Mouse (Mus musculus): ENCODE data around the gene Usp3. TPM values are rescaled to one million over a fixed set of nuclear protein-coding genes. Genes with fewer than 3 reads are reported as not detected.

The Usp3 gene
- 145 TPM for polyA plus RNA-seq (2014; fragmentation: Illumina TruSeq; extraction: RNeasy Lipid Tissue Mini Kit (QIAGEN cat#74804); ENCODE audit: low read depth, low replicate concordance)

DNA sequence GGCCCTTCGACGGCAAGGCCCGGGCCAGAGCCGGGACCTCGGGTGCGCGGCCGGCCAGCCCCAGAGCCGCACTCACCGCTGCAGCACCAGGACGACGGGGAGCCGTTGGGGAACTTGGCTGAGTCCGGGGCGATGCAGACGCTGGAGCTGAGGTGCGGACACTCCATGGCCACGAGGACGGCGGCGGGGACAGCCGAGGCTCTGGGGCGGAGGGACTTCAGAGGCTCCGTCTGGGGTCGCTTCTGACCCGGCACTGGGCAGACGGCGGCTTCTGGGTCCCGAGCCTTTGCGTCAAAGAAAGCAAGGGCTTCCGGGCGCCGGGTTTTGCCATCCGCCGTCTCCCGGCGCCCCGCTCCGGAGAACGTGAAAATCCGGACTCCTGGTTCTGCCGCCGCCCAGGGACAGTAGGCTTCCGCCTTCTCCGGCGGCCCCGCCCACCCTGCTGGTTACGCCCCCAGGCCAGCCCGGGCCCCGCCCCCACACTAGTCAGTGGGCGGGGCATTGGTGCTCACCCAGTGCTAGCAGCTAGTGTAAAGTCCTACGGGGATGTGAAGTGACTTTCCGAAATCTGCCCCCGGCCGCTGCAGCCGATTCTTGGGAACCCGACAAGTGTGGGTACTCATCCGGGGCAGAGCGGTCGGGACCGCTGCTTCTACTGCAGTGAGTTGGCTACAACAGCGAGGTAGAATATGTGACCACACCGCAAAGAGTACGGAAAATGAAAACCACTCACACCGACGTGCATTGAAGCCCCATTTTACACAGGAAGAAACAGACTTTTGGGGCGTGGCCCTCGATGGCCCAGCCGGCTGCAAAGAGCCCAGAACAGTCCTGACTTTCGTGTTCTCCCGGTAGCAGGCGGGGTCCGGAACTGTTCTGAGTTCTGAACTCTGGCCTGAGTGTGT, at the start of gene Usp3:
Gene Usp3, minus strand, starts transcription at position 435 of the 905 bp plus-strand sequence.

DNA sequence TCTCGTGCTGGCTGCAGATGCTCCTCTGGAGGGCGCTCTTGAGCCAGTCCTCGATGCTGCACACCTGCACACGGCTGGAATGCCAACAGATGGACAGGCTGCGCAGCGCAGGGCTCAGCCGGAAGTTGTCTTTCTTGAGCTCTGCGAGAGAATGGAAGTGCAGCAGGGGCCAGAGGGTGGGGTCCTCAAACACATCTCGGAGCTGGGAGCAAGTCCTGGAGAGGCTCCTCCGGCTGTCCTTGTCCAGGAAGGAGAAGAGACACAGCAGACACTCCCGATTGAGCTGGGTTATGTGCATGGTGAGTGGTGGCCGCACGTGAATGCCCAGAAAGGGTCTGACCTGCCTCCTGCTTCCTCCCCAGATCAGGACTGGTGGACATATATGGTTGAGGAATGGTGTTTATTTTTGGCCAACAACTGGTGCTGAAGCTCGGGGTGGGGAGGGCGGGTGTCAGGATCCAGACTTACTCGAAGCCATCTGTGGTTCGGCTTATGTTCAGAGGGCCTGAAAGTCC, 78.6 kb downstream of the Usp3 start, which contains the start of gene Fbxl22:
Gene Fbxl22, minus strand, starts transcription at position 338 of the 515 bp plus-strand sequence.

Other genes with a start within 250 kb of the Usp3 start
- gene Herc1, start 242.7 kb downstream of the Usp3 start, polyA plus RNA-seq (2014; fragmentation: Illumina TruSeq; extraction: RNeasy Lipid Tissue Mini Kit (QIAGEN cat#74804); ENCODE audit: low read depth, low replicate concordance): 31.7 TPM
- 6.8 TPM for gene Fbxl22, start 78.5 kb downstream of the Usp3 start, polyA plus RNA-seq (2014; fragmentation: Illumina TruSeq; extraction: RNeasy Lipid Tissue Mini Kit (QIAGEN cat#74804); ENCODE audit: low read depth, low replicate concordance)
- gene Car12, start 120.5 kb upstream of the Usp3 start, polyA plus RNA-seq (2014; fragmentation: Illumina TruSeq; extraction: RNeasy Lipid Tissue Mini Kit (QIAGEN cat#74804); ENCODE audit: low read depth, low replicate concordance): 25.1 TPM
- 18.3 TPM for gene Aph1b, start 202.3 kb upstream of the Usp3 start, polyA plus RNA-seq (2014; fragmentation: Illumina TruSeq; extraction: RNeasy Lipid Tissue Mini Kit (QIAGEN cat#74804); ENCODE audit: low read depth, low replicate concordance)
- gene Gm10647, start 203.9 kb upstream of the Usp3 start, polyA plus RNA-seq (2014; fragmentation: Illumina TruSeq; extraction: RNeasy Lipid Tissue Mini Kit (QIAGEN cat#74804); ENCODE audit: low read depth, low replicate concordance): 1.8 TPM
- 1.4 TPM for gene Aph1c, start 241.6 kb upstream of the Usp3 start, polyA plus RNA-seq (2014; fragmentation: Illumina TruSeq; extraction: RNeasy Lipid Tissue Mini Kit (QIAGEN cat#74804); ENCODE audit: low read depth, low replicate concordance)